Mouse (Mus musculus) brown adipose tissue, adult 24 weeks (tissue): ENCODE measurements around the gene Rabgap1l. TPM values are rescaled to one million over a fixed set of nuclear protein-coding genes. Genes with fewer than 3 reads are reported as not detected.
"Not testable (repeated sequence)": the region's sequence is repeated elsewhere in the genome, so short reads cannot be mapped to it uniquely, and the experiment has no call there.

Source experiments
- H3K27ac ChIP-seq: fragments of 200-500 bp; replicated peaks from 2 replicates; pipeline ENCODE4 v1.5.1; 2012; ENCODE audit warnings: low read depth, mild to moderate bottlenecking, low read length
- H3K4me1 ChIP-seq: fragments of 200-500 bp; 2 replicates; pipeline ENCODE4 v1.6.1; 2012; ENCODE audit warnings: low read length, mixed read lengths; ENCODE audit not compliant: control insufficient read depth, insufficient read depth, insufficient read length
- H3K4me3 ChIP-seq: fragments of 200-500 bp; 2 replicates; pipeline ENCODE4 v1.5.1; 2012; ENCODE audit warnings: low read depth, mild to moderate bottlenecking, low read length, moderate library complexity; ENCODE audit not compliant: insufficient read depth
- polyA plus RNA-seq: library from polyadenylated mRNA; stranded (reverse); fragments of >200 nt; gene quantifications from 2 replicates; pipeline ENCODE4 v1.2.4, GENCODE M21; 2012; ENCODE audit not compliant: missing spikeins, insufficient read depth, insufficient read length

Gene Rabgap1l
- polyA plus RNA-seq, 1 experiment = 26.9 TPM

GRCm38 (mm10) chr1:160603312-160603711 is 189.7 kb downstream of the Rabgap1l start:
- H3K4me3 ChIP-seq, H3K27ac ChIP-seq, H3K4me1 ChIP-seq: not testable (repeated sequence)

DNA sequence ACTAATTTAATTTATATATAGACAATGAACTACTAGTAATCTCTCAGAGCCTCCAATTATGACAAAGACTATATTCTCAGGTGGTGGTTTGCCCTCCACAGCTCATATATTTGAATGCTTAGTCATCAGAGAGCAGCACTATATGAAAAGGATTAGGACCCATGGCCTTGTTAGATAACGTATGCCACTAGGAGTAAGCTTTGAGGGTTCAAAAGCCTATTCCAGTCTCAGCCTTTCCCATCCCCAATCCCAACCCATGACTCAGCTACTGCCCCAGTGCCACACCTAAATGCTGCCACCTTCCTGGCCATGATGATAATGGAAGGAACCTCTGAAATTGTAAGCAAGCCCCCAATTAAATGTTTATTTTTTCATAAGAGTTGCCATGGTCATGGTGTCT is 195.6 kb downstream of the Rabgap1l start:
- Histone ChIP-seq H3K4me3 (no peak overlapping the region), H3K27ac (no peak overlapping the region), H3K4me1 (no peaks in the 10 kb centered on the region)

DNA sequence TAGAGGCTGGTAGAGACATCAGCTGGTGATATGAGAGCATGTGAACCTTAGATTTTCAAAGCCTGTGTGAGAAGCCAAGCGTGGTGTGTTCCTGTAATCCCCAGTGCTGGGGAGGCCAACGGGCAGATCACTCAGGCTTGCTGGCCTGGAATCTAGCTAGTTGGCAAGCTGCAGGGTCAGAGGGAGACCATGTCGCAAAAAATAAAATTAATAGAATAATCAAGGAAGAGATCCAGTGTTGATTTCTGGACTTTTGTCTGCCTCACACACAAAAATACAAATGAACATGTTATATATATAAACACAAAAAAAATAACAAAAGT is 196.1 kb downstream of the Rabgap1l start:
- Histone ChIP-seq H3K4me3 (no peak overlapping the region), H3K4me1 (no peaks in the 10 kb centered on the region), H3K27ac (no peak overlapping the region)

DNA sequence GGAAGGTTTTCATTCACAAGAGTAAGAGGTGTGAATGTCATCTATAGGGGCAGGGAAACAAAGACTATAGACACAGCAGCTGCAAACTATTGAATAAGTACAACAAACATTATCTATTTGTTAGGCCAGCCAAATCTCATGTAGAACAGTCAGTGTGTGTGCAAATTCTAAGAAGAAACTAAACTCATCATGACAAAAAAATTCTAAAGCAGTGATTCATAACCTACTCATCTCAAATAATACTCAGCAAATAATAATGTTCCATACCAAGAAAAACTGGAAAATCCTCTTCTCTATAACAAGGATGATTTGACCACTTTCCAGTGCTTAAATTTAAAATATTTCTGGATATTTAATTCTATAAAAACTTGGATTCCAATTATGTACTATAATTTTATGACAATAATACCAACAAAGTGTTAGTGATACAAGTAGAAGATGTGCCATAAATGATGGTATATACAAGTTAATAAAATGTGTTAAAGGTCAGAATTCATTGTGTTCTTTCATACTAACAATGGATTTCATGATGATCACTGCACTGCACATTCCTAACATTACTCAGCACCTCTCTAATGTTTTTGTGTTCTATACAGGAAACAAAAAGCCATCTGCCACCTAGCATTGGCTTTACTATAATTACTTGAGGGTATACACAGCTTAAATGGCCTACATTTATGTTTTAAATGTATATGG is 196.6 kb downstream of the Rabgap1l start:
- Histone ChIP-seq H3K4me1 (no peaks in the 10 kb centered on the region), H3K27ac (no peak overlapping the region), H3K4me3 (no peak overlapping the region)

DNA sequence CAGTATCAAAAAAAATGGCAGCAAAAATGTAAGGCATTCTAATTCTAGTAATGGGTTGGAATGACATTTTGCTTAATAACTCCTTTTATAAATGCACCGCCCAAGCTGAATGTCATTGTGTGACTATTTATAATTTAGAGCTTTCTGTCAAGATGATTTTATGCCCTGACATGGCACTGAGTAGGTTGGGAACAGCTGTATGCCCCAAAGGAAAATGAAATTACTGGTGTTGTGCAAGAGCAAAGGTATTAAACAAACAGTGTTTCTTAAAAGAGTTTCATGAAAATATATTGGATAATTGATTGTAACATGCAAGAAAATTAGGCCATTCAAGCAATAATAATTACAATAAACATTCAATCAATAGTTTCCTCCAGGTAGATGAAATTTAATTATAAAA is 198.4 kb downstream of the Rabgap1l start:
- no peak overlapping the region for H3K4me3 ChIP-seq
- no peaks in the 10 kb centered on the region for H3K4me1 ChIP-seq
- no peak overlapping the region for H3K27ac ChIP-seq

- Histone ChIP-seq H3K4me1 (no peaks in the 10 kb centered on the region), H3K4me3 (no peak overlapping the region), H3K27ac (no peak overlapping the region)
Observed at GRCm38 (mm10) chr1:160594066-160594465, 198.9 kb downstream of the Rabgap1l start.

DNA sequence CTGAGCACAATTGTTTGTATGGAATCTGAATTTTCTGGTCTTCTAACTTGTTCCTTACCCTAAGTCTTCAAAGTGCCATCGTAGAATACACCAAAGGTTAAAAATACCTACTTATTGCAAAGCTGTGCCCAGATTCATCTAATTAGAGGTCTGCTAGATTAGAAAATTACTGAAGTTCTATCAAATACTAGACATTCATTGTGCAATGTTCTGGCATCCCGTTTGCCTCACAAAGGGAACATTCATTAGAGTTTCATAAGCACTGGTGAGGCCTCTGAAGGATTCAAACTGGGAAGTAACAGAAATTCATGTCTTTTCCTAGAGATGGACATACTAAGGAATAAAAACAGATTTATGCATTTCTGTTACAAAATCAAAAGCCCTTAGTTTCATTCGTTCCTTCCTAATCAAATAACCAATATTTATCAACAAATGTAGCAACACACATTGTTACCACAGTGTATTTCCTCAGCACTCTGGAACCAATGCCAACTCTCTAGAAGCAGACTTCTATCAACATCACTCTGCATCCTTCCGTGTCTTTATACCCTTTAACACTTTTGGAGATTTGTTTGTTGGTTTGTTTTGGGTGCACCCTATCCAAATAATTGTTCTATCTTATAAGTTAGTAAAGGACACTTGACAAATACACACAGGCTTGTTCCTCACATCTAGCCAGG is 204.0 kb downstream of the Rabgap1l start:
- Histone ChIP-seq H3K27ac (no peak overlapping the region), H3K4me3 (no peak overlapping the region), H3K4me1 (no peaks in the 10 kb centered on the region)

DNA sequence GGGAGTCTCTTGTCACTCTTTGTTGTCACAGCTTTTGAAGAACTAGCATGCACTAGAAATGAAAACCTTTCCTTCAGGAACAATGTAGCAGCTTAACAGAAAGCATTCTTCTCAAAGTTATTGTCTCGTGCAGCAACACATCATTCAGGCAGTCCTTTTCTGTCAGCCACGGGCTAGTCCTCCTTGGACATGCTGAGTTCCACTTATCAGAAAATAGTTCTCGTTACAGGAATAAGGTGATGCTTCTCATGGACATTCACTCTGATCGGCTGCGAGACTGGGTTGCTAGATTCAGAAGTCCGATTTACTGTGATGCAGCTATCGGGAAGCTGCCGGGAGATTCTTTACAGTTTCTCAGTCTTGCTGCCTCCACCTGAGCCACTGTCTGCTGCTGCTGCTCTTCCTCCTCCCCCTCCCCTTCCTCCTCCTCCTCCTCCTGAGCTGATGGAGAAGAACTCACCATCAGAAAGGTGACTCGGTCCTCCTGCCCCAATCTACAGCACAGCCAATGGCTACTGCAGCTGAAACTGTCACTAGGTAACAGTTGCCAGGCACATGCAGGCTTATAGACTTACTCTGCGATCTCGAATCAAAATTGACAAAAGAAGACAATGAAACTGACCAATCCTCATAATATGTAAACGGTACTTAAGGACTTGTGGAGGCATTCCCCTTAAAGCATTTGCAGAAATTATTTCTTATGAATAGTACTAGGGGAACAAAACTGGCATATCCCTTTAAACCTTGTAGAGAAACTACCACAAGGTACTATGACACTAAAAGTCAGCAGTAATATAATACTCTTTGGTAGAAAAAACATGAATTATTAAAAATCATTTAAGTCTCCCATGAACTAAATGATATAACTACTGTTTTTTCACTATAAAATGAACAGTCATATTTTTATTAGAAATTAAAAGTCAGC is 213.4 kb downstream of the Rabgap1l start:
- H3K4me3 ChIP-seq = no peak overlapping the region
- H3K4me1 ChIP-seq = no peaks in the 10 kb centered on the region
- no peak overlapping the region for H3K27ac ChIP-seq

DNA sequence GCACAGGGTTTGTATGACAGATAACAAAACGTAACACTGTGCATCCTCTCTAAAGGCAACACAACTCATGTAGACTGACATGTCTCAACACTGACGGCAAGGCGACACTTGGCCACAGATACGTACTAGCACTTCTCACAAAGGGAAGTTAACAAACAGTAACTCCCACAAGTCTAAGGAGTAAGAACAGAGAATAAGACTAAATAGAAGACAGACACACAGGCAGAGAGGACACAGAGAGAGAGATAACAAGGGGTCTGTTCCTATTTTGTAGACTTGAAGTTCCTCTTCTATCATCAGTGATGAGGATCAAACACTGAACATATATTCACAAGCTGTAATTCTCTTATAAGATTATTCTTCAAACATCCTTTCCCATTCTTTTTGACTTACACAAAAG is 216.9 kb downstream of the Rabgap1l start:
- H3K4me1 ChIP-seq = no peaks in the 10 kb centered on the region
- H3K4me3 ChIP-seq = no peak overlapping the region
- H3K27ac ChIP-seq = no peak overlapping the region

DNA sequence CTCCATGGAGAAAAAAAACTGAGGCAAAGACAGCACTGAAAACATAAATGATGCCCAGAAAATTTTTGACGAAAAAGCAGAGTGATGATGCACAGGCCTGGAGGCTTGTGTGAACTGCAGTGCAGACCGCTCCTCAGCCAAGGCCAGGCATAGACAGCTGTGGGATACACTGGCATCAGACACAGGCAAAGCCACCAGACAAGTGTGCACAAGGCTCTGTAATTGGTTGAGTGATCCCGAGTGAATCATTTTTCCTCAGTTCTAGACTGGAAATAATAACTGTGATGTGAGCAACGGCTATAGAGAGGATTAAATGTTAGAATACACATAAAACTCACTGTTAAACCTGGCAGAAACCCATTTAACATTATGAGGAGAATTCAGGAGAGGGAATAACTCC is 219.0 kb downstream of the Rabgap1l start:
- no peak overlapping the region for H3K27ac ChIP-seq
- H3K4me3 ChIP-seq = no peak overlapping the region
- H3K4me1 ChIP-seq = no peaks in the 10 kb centered on the region

- Histone ChIP-seq H3K4me1 (no peaks in the 10 kb centered on the region), H3K27ac (no peak overlapping the region), H3K4me3 (no peak overlapping the region)
Observed at GRCm38 (mm10) chr1:160566458-160566857, 226.6 kb downstream of the Rabgap1l start.

GRCm38 (mm10) chr1:160561381-160561780 is 231.6 kb downstream of the Rabgap1l start:
- H3K27ac ChIP-seq = no peak overlapping the region
- no peak overlapping the region for H3K4me3 ChIP-seq
- H3K4me1 ChIP-seq = no peaks in the 10 kb centered on the region

DNA sequence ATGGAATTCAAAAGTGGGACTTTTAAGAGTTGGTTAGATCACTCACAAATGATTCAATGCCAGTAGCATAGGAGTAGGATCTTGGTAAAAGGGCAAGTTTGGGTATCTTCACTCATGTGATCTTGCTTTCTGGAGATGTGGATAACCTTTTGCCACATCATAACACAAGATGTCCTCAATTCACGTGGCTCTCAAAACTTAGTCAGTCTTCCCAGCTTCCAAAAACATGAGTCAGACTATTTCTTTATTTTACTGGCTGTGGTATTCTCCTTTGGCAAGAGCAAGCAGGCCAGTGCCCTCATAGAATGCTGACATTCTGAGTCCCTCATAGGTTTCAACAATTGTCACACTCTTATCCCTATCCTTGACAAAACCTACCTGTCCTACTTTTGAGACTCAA is 242.4 kb downstream of the Rabgap1l start:
- H3K4me1 ChIP-seq = no peaks in the 10 kb centered on the region
- no peak overlapping the region for H3K4me3 ChIP-seq
- H3K27ac ChIP-seq = no peak overlapping the region

DNA sequence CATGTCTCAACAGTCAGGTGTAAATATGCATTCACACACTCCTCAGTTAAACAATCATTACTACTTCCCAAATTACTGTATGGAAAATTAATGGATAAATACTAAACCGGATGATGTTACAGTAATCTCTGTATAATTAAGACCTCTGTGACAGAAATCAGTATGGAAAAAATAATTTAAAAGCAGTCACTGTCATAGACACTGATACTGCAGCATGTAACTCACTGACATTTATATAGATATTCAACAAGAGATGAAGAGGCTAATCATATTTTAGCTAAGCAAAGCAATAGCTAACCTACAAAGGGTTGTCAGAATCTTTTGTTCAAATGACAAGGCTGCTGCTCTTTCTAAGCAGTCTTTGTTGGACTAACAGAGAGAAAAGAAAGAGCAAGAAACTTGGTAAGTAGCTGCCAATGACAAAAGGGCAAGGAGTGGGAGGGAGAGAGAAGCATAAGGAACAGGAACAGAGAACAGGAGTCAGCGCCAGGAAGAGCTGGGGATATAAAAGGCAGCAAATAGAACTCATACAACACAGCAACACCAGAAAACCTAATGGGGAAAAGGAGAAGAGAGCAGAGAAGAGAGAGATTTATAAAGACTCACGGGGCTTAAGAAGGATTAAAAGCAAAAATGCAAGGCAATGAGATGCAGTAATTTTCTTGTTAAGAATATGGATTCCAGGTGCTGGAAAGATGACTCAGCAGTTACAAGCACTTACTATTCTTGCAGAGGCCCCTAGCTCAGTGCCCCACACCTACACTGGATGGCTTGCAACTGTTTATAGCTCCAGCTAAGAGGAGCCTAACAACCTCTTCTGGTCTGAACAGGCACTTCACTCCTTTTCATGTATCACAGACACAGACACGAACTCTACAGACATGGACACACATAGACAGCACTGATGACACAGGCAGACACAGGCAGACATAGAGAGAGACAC is 244.8 kb downstream of the Rabgap1l start:
- Histone ChIP-seq H3K27ac (no peak overlapping the region), H3K4me1 (no peaks in the 10 kb centered on the region), H3K4me3 (no peak overlapping the region)

DNA sequence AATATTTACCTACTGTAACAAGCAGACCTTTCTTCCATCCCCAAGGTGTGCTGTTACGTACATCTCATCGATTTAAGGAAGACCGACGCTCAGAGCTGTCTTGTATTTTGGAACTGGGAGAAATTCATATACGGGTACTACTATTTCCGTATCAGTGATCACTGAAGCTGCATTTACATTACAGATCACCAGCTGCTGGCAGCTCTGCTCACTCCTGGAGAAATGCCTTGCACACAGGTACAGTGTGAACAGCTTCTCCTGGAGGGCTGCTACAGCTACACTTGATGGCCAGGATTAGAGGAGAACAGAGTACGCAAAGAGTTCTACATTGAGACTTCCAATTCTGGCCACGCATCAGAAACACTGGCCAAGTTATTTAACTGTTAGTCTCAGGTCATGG is 257.4 kb downstream of the Rabgap1l start:
- Histone ChIP-seq H3K4me1 (no peaks in the 10 kb centered on the region), H3K4me3 (no peak overlapping the region), H3K27ac (no peak overlapping the region)
